Mouse (Mus musculus): ENCODE data around the gene Ptpn23.

DNA sequence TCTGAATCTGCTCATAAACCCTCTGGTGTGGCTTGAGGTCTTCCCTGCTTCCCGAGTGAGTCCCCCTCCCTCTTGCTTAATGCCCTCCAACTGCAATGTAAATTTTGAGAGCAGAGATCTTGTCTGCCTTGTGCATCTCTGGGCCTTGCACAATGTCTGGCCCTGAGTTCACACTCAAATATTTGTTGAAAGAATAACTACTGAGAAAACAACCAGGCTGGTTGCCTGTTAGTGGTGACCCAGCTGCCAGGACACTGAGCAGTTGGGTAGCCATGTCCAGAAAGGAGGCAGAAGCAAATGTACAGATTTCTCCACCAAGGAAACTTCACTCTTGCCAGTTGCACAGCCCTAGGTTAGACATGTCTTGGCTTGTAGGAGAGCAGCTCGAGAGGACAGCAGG is 49.7 kb downstream of the Ptpn23 start:
- no peak for TF ChIP-seq CTCF (IDR thresholded peaks at IDR 0.05; ENCODE audit: insufficient read depth, low read length)
- TF ChIP-seq POLR2A (IDR thresholded peaks at IDR 0.05; ENCODE audit: borderline replicate concordance, extremely low read depth, low read depth, low read length), result no peak

Data from lung, adult 2 months (tissue).